Mouse (Mus musculus) thymus, postnatal 25 days (tissue): Measurements from ENCODE around the gene Nup133.
"Not testable (repeated sequence)": the region's sequence is repeated elsewhere in the genome, so short reads cannot be mapped to it uniquely, and the experiment has no call there.

Experiments
- DNase-seq: peaks from one replicate; pipeline ENCODE4 v3.0.0; 2022

Nup133 gene

GRCm38 (mm10) chr8:123948942-123949685 lies at the start of gene Nup133:
Gene Nup133 (minus strand): TSS chr8:123949265.
- DNase-seq, result peak; percentile 99

- no peak for DNase-seq
Measured at GRCm38 (mm10) chr8:123993997-123994396, 44.9 kb upstream of the Nup133 start.

GRCm38 (mm10) chr8:123993597-123993996 lies 44.5 kb upstream of the Nup133 start:
- no peak for DNase-seq

- DNase-seq, result peak; percentile 3
Measured at GRCm38 (mm10) chr8:123992587-123992986, 43.5 kb upstream of the Nup133 start.

- DNase-seq, result no peak
Measured at GRCm38 (mm10) chr8:123990277-123991049, 41.4 kb upstream of the Nup133 start.

GRCm38 (mm10) chr8:123989128-123989527 lies 40.1 kb upstream of the Nup133 start:
- DNase-seq, result no peak

GRCm38 (mm10) chr8:123988605-123989038 lies 39.6 kb upstream of the Nup133 start:
- no peak for DNase-seq

- DNase-seq, result peak; percentile 66
Measured at GRCm38 (mm10) chr8:123982826-123983400, 33.8 kb upstream of the Nup133 start, which contains the start of gene Abcb10. Gene Abcb10 (minus strand): TSS chr8:123983122.

- peak; percentile 35 for DNase-seq
Measured at GRCm38 (mm10) chr8:123982291-123982793, 33.3 kb upstream of the Nup133 start.

- no peak for DNase-seq
Measured at GRCm38 (mm10) chr8:123981674-123982073, 32.6 kb upstream of the Nup133 start.

GRCm38 (mm10) chr8:123980239-123980638 lies 31.2 kb upstream of the Nup133 start:
- DNase-seq, result no peak

- no peak for DNase-seq
Measured at GRCm38 (mm10) chr8:123978926-123979325, 29.9 kb upstream of the Nup133 start.

GRCm38 (mm10) chr8:123978166-123978838 lies 29.2 kb upstream of the Nup133 start:
- DNase-seq, result no peak

GRCm38 (mm10) chr8:123977499-123977898 lies 28.4 kb upstream of the Nup133 start:
- DNase-seq, result no peak

- no peak for DNase-seq
Measured at GRCm38 (mm10) chr8:123973495-123973894, 24.4 kb upstream of the Nup133 start.

GRCm38 (mm10) chr8:123966896-123967295 lies 17.8 kb upstream of the Nup133 start:
- DNase-seq, result no peak

GRCm38 (mm10) chr8:123961371-123961770 lies 12.3 kb upstream of the Nup133 start:
- no peak for DNase-seq

GRCm38 (mm10) chr8:123960556-123960955 lies 11.5 kb upstream of the Nup133 start:
- not testable (repeated sequence) for DNase-seq

- no peak for DNase-seq
Measured at GRCm38 (mm10) chr8:123960056-123960455, 11.0 kb upstream of the Nup133 start.

GRCm38 (mm10) chr8:123959473-123959872 lies 10.4 kb upstream of the Nup133 start:
- DNase-seq, result no peak

- no peak for DNase-seq
Measured at GRCm38 (mm10) chr8:123958130-123958529, 9.1 kb upstream of the Nup133 start.

GRCm38 (mm10) chr8:123954246-123954645 lies 5.2 kb upstream of the Nup133 start:
- no peak for DNase-seq

GRCm38 (mm10) chr8:123953686-123954085 lies 4.6 kb upstream of the Nup133 start:
- DNase-seq, result no peak
